Mouse (Mus musculus) small intestine, adult 2 months (tissue): ENCODE data around the gene Tfip11.

ENCODE experiments used
- CTCF ChIP-seq: fragments of 200-500 bp; IDR thresholded peaks from 2 replicates; pipeline ENCODE4 v1.5.1; 2012; ENCODE audit warnings: low read depth, mild to moderate bottlenecking, control low read depth, inconsistent platforms, low read length, moderate library complexity, mixed read lengths; ENCODE audit not compliant: insufficient replicate concordance, insufficient read length; ENCODE audit errors: extremely low read depth
- POLR2A ChIP-seq: fragments of 200-500 bp; IDR thresholded peaks from 2 replicates; pipeline ENCODE4 v1.6.1; 2012; ENCODE audit warnings: low read depth, mild to moderate bottlenecking, control low read depth, inconsistent platforms, low read length, moderate library complexity

DNA sequence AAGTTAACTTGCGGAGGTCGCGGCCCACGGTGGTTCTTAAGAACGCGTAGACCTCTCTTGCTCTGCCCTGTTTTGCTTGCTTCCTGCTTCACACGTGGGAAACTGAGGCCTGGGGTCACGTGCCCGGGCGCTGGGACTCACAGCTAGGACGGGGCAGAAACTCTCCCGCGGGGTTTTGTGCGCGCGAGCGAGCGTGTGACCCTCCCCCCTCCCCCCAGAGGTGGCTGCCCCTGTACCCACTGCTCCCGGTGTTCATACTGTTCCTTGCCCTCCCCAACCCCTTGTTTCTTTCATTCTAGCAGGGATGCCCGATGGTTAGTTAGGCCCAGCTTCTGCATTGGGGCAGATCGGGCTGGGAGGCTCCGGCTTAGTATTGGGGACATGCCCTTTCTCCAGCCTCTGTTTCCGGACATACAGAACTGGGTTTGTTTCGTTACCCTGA is 49.2 kb upstream of the Tfip11 start:
- no peak for TF ChIP-seq POLR2A
- no peak for TF ChIP-seq CTCF
